Mouse (Mus musculus) kidney, adult 18-20 months (tissue): ENCODE results near the gene Jup.
"Not testable (repeated sequence)": the region's sequence is repeated elsewhere in the genome, so short reads cannot be mapped to it uniquely, and the experiment has no call there.

Experiments
- DNase-seq: peaks from one replicate; pipeline ENCODE4 v3.0.0; 2021

The Jup gene

DNA sequence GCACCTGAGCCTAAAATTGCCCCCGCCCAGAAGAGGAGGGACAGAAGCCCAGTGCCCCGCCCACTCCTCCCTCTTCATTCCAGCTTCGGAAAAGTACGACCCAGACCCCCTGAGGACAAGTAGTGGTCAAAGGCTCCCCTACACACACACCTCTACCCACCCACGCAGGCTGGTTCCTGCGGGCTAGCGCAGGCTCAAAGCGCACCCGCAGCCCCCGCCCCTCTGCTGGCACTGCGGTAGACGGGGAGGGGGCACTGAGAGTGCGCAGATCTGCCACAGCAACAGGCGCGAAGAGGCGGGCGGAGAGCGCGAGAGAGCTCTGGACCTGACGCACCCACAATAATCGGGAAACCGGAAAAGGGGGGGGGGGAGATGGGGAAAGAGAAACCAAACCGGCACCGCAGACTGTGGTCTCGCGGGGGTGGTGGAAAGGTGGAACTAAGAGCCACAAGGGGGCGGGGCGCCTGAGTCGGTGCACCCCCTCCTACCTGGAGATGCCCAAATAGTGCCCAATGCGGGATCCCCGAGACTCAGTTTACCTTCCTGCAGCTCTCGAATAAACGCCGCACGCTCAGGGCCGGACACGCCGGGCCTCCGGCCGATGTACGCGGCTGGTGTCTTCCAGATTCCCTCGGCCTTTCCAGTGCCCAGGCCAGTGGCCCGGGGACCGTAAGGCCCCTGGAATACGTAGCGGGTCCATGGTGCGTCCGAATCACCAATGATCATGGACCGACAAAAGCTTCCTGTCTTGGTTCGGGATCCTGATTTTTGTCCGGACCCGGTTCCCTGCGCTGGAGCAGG, 42.2 kb downstream of the Jup start:
- peak; percentile 43 for DNase-seq

- no peak for DNase-seq
Measured at GRCm38 (mm10) chr11:100352076-100352857, 45.3 kb downstream of the Jup start.

- DNase-seq, result no peak
Measured at GRCm38 (mm10) chr11:100344269-100344668, 53.3 kb downstream of the Jup start.

DNA sequence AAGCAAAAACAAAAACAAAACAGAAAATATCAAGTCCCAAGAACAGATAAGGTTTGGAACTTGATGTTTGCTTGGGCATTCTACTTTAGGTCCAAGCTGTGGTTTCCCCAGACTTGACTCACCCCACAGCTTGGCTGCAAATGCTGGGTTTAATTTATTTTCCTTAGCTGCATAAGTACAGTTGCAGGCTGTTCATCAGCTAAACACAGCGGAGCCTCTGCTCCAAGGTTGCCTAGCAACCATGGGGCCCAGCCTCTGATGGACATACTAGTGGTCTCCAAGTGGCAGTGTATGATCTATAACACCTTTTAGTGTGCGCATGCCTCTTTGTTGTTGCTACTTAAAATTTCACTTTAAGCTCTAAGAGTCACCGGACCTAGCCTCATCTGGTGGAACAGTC, 61.8 kb downstream of the Jup start:
- no peak for DNase-seq

GRCm38 (mm10) chr11:100333944-100334457, 63.6 kb downstream of the Jup start, which contains the start of gene Gast:
Gast (plus strand) TSS chr11:100334407.
- no peak for DNase-seq

- DNase-seq, result no peak
Measured at GRCm38 (mm10) chr11:100332766-100333515, 64.6 kb downstream of the Jup start.

GRCm38 (mm10) chr11:100330816-100331375, 66.7 kb downstream of the Jup start:
- not testable (repeated sequence) for DNase-seq

- DNase-seq, result no peak
Measured at GRCm38 (mm10) chr11:100330235-100330634, 67.3 kb downstream of the Jup start.

DNA sequence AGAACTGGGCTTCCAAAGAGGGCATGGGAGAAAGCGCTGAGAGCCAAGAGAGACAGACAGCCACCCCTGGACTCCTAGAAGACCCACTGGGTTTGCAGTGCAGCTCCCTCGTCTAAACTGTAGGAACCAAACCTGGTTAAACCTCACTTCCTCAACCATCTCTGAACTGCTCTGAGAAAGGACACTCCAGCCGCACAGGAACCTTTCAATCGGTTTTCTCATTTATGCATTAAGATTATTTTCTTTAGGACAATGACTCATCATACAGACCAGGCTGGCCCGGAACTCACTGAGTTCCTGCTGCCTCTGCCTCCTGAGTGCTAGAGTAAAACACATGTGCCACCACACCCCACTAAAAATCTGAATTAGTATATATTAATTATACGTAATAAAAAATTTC, 69.8 kb downstream of the Jup start:
- DNase-seq, result no peak

DNA sequence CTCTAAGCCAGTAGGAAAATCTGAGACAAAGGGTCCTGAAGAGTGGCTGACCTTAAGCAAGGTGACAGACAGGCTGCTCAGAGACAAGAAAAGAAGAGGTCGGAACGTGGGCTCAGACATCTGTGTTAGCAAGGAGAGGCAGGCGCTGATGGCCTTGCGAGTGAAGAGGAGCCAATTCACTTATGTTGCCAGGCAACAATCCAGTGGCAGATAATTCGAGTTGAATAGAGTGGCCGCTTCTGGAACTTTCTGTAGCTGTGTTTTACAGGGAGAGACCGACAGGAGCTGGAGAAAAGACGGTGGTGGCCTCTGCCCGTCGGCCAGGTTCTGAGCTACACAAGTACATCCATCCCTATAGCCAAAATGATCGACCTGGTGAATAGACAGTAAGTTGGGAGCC, 70.2 kb downstream of the Jup start:
- DNase-seq, result no peak

GRCm38 (mm10) chr11:100325062-100325629, 72.4 kb downstream of the Jup start:
- DNase-seq, result no peak

DNA sequence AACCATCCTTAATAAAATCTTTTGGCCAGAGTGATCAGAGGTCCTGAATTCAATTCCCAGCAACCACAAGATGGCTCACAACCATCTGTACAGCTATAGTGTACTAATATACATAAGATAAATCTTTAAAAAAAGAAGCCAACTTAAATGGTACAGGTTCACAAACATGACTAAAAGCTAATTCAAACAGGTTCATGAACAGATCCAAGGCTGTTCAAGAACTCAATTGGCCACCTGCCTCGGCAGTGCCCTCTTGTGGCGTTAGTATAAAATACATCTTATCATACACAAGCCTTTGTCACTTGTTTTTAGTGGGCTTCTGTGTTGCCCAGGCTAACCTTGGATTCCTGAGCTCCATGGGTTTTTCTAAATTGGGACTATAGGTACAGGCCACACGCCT, 74.0 kb downstream of the Jup start:
- peak; percentile 50 for DNase-seq

GRCm38 (mm10) chr11:100322591-100323258, 74.8 kb downstream of the Jup start:
- DNase-seq, result no peak

- not testable (repeated sequence) for DNase-seq
Measured at GRCm38 (mm10) chr11:100321479-100322305, 75.9 kb downstream of the Jup start.

- not testable (repeated sequence) for DNase-seq
Measured at GRCm38 (mm10) chr11:100320701-100321410, 76.7 kb downstream of the Jup start.

DNA sequence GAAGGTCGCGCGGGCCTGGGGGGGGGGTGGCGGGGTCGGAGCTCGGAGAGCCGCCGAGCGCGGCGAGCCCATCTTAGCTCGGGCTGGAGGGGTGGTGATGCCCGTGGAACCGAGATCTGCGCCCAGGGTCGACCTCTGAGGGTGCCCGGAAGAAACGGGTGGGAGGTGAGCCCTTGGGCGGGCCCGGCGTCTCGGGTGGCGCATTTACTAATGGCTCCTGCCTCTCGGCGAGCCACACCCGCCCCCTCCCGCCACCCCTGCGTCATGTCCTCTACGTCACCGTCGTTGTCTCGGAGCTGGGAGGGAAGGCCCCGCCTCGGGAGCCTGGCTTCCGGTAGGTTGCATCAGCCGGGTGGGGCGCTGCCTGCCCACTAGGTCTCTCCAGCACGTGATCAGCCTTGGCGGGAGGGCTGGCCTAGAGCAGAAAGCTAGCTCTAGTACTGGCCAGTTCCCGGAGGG, 77.4 kb downstream of the Jup start:
- peak; percentile 92 for DNase-seq

DNA sequence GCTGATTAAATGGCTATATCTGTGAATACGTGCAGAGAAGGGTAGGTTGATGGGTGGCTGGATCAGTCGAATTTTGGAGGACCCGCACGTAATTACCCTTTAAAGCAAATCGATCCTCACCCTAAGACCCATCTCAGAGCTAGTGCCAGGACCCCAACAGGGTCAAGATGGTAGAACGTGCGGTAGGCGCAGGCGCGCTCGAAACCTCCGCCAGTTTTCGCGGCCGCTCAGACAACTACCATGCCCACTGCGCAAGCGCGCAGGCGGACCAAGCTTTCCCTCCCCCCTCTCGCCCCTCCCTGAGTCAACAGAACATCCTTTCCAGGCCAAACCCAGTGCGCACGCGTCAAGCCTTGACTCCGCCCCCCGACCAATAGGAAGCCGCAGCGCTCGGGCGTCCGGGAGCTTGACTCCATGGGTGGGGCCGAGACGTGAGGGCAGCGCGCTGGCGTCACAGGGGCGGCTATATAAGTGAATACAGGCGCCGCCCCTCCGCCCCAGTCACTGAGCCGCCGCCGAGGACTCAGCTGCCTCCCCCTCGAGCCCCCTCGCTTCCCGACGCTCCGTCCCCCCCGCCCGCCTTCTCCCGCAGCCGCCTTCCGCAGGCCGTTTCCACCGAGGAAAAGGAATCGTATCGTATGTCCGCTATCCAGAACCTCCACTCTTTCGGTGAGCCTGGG, 77.9 kb downstream of the Jup start, which contains the start of gene Eif1:
Eif1 (plus strand) TSS at position 394 of the 680 bp plus-strand sequence.
- peak; percentile 99 for DNase-seq
